Mouse (Mus musculus) retina, postnatal 1 day (tissue): ENCODE measurements around the gene Scgb1b2.

Experiments used
- DNase-seq: peaks from one replicate; pipeline ENCODE4 v3.0.0-alpha.2; 2012

The Scgb1b2 gene

GRCm38 (mm10) chr7:31291721-31292120, at the start of gene Scgb1b2:
Gene Scgb1b2 (minus strand): TSS chr7:31291821.
- DNase-seq, result no peak

- no peak for DNase-seq
Measured at GRCm38 (mm10) chr7:31290208-31290607, 1.4 kb downstream of the Scgb1b2 start, which contains the start of gene Scgb2b2. Gene Scgb2b2 (plus strand): TSS chr7:31290508.
